Mouse (Mus musculus): Measurements from ENCODE around the gene Gabrb1. TPM values are rescaled to one million over a fixed set of nuclear protein-coding genes. Genes with fewer than 3 reads are reported as not detected.
A peak's percentile ranks its signal among the peaks of the same experiment; 100 is the strongest.
"Not testable (repeated sequence)": the region's sequence is repeated elsewhere in the genome, so short reads cannot be mapped to it uniquely, and the experiment has no call there.

The Gabrb1 gene
- total RNA-seq, 2 experiments from 2014 or later, result 0.12 TPM; not detected in 1

DNA sequence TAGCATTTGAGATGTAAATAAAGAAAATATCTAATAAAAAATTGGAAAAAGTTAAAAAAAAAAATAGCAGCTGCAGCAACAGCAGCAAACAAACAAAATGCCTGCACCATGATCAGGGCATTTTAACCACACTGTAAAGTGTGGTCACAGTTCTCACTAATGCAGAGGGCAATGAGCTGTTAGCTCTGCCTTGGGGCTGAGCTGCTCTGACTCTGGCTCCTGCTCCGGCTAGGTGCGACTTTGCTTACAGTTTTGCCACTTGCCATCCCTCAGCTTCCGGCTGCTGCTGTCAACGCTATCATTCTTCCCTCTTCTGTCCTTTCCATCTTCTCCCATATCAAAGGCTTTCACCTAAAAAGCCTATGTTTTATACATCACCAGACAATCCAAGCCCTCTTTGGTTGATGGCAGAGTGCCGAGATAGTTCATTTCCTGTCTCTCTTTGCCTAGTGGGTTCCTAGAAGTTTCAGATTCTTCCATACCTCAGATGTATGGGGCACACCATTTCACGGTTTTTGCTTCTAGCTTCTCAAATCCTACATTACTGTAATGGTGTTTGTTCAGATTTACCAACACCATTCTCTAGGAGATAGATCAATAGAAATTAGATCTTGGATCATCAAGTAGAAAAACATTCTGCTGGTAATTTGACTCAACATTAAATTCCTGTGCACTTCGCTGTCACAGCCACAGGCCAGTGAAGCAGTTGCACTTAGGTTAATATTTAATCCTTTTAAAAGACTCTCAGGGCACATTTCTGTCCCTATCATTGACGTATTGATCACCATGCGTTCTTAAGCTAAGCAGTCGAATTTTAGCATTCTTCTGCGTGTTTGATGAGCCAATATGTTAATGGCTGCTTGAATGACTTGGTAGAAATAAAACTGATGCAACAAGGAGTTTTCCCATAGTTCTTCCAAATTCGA is 385.6 kb downstream of the Gabrb1 start:
- DNase-seq, result no peak

DNA sequence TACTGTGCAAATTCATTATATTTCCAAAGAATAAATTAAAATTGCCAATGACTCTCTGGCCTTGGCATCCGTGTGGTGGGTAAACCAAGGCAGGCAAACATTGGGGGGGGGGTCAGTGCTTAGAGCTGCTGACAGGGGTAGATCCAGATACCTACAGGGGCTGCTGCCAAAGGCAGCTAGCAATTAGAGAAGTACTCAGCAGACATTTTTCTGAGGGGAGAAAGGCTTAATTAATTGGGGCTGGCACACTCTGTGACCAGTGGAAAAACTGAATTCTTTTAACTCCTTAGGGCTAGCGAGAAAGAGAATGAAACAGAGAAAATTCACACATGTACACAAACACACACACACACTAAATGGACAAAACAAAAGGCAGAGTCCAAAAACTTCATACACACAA is 388.3 kb downstream of the Gabrb1 start:
- no peak for DNase-seq

DNA sequence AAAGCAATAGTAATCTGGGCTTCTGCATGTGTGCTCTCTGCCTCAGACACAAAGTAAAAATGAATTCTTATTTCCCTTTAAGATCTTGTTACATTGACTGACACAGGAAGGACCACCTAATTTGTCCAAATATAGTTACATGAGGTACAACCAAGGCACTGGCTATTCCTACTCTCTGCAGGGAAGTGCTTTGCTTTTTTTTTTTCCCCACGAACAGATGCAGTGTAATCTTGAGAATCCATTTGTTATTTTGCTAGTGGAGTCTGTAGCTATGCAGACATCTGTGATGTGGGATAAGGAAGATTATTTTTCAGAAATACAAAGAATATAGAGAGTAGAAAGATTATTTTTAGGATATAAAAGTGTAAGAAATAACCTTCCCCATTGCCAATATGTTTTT is 406.2 kb downstream of the Gabrb1 start:
- no peak for DNase-seq

DNA sequence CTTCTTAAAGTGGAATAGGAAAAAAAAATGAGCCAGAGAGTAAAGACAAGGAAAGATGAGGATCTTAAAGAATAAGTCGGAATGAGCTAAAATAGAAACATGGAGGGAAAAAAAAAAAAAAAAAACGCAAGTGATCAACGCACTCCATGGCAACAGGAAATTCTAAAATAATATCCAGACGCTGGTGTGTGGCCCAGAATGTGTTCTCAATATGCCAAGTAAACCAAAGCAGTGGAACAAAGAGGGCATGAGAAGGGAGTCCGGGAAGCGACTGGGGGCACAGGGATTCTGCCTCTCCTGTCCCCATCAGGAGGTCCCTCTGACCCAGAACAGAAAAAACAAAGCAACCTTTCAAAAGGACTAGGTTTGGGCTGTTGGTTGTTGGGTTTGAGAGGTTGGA is 410.9 kb downstream of the Gabrb1 start:
- DNase-seq, result no peak

DNA sequence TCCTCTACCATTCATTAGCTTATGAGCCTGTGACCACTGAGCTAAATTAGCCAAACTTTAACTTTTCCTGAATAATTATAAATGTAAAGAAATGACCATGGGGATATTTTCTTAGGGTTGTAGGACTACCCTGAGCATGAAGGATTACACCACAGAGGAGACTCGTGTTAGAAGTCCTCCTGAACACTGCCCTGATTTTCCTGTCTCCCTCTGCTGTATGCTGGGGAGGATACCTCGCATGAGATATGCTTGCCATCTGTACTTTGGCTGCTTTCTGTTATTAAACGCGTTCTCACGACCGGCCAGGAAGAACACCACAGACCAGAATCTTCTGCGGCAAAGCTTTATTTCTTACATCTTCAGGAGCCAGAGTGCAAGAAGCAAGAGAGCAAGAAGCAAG is 411.5 kb downstream of the Gabrb1 start:
- DNase-seq, result not testable (repeated sequence)

DNA sequence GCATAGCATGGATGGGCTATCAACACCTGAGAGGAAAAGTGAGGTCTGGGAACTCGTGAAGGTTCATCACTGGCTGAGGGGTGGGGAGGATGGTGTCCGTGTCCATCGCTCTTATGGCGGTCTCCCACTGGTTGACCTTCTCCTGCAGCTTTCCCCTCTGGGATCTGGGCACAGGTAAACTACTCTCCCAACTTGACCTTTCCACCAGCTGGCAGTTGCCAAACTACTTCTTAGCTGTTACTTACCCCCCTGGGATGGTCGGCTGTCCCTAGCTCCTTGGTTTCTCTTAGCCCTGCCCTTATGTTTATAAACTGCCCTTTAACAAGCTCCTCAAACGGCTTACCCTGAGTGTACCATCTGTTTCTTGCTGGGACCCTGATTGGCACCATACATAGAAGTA is 418.9 kb downstream of the Gabrb1 start:
- no peak for DNase-seq

DNA sequence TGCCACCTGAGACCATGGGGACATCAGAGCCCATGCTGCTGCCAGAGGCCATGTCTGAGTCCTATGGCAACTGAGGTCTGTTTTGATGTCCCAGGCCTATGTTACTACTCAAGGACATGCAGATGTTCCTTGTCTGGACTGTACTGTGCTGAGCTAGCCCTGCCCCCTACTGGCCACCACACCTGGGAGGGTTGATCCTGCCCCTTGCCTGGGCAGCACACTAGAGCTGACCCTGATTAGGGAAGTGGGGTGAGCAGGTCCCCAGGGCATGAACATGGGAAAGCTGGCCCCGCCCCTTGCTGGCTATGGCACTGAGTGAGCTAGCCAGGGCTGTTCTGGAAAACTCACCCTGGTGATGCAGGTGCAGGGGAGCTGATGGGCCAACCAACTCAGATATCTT is 428.6 kb downstream of the Gabrb1 start:
- DNase-seq, result no peak

DNA sequence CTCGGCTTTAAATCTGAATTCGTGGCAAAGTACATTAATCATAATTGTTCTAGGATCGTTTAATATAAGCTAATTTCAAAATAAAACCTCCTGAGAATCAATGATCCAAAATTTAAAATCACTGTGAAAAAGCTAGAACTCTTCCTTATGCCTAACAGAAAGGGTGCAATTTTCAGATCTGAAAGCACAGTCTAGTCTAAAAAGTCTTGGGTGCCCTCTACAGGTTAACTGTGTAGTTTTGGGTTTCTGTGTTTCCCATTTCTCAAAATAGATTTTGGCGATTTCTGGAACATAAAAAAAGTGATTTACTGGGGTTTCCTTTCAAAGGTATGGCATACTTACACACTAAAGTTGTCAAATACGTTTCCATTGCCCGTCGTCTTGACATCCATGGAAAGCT is 436.7 kb downstream of the Gabrb1 start:
- DNase-seq, result peak in 1 of 2 experiments; percentile 10

DNA sequence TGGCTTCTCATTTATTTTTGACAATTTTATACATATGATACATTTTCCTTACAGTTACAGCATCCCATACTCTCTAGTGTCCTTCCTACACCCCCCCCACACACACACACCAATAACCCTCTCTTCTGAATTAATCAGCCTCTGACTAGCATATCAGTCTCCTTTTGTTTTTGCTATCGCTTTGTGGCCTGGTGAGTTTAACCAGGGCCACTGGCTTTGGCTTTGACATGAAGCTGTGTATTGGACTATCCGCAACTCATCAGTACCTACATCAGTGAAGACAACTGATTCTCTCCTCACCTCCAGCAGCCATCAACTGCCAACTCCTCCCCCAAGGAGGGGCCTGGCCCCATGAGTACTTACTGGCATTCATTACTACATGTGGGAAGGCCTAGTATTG is 437.1 kb downstream of the Gabrb1 start:
- DNase-seq, result no peak

DNA sequence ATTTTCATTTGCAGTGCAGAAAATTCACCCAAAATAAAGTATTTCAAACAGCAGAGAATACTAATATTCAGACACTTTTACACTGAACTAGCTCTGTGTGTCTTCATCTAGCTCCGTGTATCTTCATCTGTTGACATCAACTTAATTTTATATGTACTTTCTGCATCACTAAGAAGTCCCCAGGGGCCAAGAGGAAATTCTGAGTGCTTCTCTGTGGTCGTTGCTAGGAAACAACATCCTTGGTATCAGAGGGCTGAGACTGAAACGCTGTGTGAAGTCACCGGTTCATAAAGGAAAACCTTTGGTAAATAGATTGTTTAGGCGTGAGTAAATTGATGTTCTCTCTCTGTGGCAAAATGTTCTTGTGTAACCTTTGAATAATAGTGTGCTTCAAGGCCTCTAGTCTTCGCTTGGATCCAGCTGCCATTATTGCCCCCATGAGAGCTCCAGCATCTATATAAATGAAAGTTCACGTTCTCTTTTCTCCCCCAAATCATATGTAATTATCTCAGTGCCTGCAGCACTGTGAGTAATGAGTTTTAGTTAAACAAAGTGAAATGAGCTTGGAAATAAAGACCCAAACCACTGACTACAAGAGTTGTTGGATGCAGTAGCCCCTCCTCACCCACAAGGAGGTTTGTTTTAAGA is 446.5 kb downstream of the Gabrb1 start:
- DNase-seq, result no peak

DNA sequence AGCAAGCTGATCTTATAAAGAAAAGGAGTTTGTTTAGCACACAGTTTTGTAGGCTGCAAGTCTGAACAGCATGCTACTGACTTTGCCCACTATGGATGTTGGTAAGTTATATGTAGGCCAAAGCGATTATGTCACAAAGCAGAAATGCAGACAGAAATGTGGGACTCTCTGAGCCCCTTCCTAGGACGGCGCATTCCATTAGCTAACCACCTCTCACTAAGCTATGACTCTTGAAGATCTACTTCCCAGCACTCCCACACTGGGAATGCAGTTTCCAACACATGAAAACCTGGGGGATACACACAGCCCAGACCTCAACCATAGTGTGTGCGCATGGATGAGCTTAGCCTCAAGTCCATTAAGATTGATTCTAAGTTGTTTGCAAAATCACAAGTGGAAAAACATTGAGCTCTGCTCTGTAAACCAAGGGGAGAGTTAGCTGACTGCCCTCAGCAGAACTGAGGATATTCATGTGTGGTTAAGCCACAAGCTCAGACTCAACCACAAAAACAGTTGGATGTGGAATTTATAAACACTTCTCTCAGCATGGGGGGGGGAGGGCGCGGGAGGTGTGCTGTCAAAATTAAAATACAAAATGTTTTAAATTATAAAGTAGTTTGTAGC is 464.6 kb downstream of the Gabrb1 start:
- no peak for DNase-seq

DNA sequence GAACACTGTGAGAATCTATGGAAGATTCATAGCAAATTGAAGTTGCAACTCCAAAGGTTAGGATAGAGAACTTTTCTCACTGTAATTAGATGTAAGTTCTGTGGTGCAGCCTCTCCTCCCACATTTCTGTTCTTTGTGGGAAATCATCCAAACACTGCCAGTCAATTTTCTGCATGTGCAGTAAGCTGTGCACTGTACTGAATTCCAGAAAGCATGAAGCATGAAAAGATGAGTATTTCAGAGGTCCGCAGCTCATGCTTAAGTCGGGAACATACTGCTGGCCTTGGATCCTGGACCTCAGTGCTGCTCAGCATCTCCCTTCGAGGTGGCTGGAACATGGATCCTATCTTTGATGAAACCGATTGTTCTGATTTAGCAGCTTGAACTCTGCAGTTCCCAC is 468.8 kb downstream of the Gabrb1 start:
- DNase-seq, result no peak

DNA sequence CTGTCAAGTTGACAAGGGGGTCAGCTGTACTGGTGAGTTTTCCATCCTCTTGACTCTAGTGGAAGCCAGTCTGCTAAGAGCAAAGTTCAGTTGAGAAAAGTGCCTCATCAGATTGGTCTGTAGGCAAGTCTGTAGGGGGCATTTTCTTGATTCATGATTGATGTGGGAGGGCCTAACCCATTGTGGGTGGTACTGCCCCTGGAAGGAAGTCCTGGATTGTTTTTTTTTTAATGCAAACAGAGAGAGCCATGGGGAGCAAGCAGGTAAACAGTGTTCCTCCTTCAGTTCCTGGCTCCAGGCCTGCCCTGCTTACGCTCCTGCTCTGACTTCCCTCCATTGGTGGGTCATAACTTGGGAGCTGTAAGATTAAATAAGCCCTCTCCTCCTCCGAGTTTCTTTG is 476.0 kb downstream of the Gabrb1 start:
- no peak for DNase-seq

DNA sequence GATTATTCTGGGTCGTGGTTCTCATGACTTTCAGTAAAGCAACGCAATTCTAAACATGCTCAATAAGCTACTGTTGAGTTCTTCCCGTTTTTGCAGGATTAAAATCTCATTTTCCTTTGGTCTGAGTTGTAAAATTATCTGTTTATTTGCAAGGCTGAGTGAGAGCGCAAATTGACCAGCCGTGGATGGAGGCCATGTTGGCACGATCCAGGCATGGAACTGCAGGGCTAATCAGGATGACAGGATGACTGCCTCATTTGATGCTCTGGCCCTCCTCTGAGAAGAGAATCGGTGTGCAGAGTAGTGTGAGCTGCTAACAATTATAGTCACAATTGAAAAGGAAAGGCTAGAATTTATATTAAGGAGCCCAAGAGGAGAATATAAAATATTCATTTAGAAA is 480.3 kb downstream of the Gabrb1 start:
- DNase-seq, result no peak

DNA sequence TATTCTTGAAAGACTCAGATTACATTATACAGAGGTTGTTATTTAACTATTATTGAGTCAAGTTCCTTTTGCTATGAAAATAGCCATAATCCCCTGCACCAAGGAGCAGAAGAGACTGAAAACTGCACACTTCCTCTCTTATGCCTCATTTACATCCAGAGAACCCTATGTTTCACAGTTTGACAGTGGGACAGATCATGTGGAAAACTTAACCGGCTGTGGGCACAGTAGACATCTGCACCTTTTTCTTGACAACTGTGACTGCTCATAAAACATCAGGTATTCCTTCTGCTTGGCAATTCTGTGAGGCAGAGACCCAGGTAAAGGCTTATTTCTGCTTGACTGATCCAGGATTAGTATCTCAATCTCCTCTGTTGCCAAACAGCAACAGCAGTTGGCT is 481.7 kb downstream of the Gabrb1 start:
- no peak for DNase-seq

DNA sequence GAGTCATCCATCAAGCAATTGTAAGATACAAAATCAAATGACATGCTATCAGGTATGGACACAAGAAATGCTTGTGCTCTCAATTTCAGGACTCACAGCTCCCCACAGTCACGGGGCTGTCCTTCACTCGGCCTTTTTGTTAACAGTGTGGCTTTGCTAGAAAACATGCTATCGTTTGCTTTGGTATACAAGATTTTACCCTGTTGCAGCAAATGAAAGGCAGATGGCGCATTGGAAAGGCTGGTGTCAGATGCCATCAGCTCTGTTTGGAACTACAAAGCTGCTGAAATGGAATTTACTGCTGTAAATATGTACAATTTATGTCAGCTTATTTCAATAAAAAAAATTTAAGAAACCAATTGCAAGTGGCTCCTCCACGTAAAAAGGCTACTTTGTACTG is 490.8 kb downstream of the Gabrb1 start:
- no peak for DNase-seq

DNA sequence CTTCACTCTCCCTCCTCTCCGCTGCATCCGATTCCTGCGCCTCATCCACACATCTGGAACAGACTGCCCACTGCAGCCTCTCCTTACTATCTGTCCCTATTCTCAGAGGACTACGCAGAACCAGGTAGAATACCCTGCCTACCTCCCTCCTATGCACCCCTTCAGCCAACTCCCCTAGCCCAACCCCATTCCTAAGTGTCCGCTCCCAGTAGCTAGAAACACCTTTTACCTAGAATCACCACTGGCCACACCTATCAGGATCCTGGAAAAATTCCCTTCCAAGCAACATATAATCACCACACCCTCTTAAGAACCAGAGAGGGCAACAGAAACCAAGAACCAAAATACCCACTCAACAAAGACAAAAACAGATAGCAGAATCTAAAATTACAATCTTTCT is 493.0 kb downstream of the Gabrb1 start:
- DNase-seq, result no peak

DNA sequence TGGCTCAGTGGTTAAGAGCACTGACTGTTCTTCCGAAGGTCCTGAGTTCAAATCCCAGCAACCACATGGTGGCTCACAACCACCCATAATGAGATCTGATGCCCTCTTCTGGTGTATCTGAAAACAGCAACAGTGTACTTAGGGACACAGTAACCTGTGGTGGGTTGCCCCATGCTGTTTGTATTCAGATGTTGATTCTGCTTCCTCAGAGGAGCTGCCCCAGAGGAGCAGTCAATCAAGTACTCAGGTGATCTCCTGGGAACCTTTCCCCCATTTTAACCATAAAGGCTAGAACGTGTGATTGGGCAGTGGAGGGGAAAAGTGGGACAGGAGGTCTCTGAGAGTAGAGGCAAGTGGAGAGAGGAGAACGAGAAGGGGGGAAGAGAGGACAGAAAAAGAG is 497.8 kb downstream of the Gabrb1 start:
- not testable (repeated sequence) for DNase-seq

DNA sequence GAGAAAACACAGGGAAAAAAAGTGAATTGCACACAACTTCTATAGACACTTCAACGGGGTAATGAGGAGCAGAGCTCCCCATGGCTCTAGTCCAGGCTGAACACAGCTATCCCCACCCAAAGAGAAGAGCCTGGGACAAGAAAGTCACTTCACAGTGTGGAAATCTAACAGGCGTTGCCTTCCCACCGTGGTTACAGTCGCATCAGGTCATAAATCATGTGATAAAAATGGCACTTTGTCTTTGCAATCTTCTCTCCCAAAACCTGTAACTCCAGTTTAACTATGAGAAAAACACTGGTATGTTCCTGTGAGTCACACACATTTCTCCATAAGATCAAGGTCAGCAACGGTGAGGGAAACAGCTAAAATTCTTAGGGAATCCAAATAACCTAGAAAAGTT is 498.7 kb downstream of the Gabrb1 start:
- no peak for DNase-seq

DNA sequence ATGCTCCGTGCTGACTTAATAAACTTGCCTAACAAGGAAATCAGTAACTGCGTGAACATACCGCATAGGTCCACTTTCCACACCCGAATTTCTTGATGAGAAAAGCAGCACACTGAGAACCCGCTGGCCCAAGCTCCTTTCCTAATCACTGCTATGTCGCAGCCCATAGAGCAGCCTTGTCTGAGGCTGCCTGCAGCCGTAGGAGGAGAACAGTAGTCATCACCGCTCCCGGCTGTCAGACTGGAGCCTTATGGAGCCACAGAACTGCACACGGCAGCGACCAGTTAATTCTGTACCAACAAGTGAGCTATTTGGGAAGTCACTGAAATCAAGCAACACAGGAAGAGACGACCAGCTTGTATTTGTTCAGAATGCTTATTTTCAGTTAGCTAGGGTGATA is 500.8 kb downstream of the Gabrb1 start:
- DNase-seq, result no peak

DNA sequence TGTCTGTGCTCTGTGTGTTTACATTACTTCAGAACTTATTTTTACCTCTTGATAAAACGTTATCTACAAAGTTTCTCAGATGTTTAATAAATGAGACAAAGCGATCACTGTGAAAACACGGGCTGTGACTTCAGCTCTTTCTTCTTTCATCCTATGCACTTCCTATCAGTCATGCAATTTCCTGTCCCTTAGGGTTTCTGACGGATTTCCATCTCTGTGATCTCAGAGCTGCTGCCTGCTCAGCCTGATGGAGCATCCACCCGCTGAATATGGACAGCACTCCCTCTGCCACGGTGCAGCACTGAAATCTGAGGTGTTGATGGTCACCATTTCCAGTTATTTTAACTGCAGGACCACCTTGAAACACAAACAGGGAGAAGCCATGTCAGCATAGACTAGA is 501.6 kb downstream of the Gabrb1 start:
- DNase-seq, result no peak

DNA sequence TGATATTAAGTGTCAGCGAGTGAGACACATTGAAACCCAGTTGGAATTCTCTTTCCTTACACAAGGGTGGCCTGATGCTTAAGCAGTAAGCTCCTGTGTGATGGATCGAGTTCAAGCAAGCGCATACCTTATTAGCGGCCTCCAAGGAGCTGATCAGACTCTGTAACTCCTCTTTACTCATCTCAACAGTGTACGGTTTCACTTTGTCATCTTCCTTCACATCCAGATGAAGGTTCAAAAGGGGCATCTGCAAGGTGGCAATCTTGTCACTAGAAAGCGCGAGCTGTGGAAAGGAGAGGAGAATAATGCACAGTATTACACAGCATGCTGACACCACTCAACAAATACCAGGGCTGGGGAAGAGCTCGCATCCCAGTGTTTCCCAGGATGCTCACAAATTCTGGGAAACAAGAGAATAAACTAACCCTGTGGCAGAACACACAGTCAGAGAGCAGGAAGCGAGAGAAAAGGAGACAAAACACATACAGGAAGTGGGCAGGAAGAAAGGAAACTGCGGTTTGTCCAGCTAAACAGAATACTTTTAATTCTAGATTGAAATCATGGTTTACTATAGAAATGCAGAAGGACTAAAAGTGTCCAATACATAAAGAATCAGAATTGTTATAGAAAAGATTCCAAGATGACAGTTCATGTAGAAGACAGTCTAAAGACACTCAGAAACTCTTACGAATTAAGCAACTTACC is 503.0 kb downstream of the Gabrb1 start:
- no peak for DNase-seq

DNA sequence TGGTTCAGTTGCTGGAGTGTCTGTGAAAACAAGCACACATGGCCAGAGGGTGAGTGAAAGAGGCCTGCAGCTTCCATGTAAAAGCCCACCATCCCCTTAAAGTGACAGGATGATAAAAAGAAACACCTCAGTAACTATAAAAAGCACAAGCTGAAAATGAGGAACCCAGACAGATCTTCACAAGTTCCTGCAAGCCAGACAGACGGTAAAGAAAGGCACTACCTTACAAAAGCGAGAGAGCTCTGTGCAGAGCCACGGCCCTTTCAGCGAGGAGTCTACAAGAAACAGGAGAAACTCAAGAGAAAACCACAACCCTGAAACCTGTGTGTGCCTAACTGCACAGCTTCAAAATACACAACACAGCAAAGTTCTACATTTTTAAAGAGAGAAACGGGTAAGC is 504.9 kb downstream of the Gabrb1 start:
- DNase-seq, result no peak
